Mouse (Mus musculus): ENCODE measurements at regions not wholly inside any gene's neighbourhood (a gene's known extent, or its start where the extent isn't known, plus 50 kb on each side); places are given as distances from the start of the nearest gene placed in this dataset.

GRCm38 (mm10) chr13:29016145-29016651, 62.7 kb upstream of the Sox4 start:
- DNase-seq, result no peak

DNA sequence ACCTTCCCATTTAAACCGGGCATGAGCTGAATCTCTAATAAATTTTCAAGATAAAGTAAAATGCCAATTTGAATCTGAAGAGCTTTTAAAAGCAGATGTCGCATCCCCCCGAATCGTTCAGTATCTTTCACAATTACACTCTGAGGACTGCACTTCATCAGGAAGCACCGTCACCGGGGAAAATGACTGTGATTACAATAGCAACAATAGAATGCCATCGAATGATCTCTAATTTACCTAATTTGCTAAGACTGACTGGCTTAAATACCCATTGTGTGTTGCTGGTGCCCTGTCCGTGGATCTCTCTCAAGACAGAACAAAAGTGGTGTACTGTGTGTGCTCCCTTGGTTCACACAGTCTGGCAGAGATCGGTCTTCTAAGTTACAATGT, 62.1 kb upstream of the Sox4 start:
- DNase-seq, result no peak

- DNase-seq, result no peak
Observed at GRCm38 (mm10) chr13:29014827-29015604, 61.5 kb upstream of the Sox4 start.

- DNase-seq, result no peak
Observed at GRCm38 (mm10) chr13:29014066-29014826, 60.7 kb upstream of the Sox4 start.

GRCm38 (mm10) chr13:29006467-29006866, 53.0 kb upstream of the Sox4 start:
- no peak for DNase-seq
